Mouse (Mus musculus) embryonic facial prominence, embryonic 15.5 days (tissue): ENCODE data around the gene Dip2a. TPM values are rescaled to one million over a fixed set of nuclear protein-coding genes. Genes with fewer than 3 reads are reported as not detected.

Experiments
- ATAC-seq: fragments of 200-750 bp; cut with Nextera tagmentation; 2 replicates; pipeline ENCODE4 v1.8.0; 2017; ENCODE audit warnings: low read depth, moderate TSS enrichment; ENCODE audit not compliant: insufficient number of reproducible peaks, low FRiP score, low TSS enrichment
- H3K27ac ChIP-seq: fragments of 300-500 bp; sonication (generic); replicated peaks from 2 replicates; pipeline ENCODE4 v1.5.1; 2015; ENCODE audit warnings: mild to moderate bottlenecking, inconsistent platforms
- H3K27me3 ChIP-seq: fragments of 300-500 bp; sonication (generic); 2 replicates; pipeline ENCODE4 v1.6.1; 2015; ENCODE audit warnings: inconsistent platforms
- H3K36me3 ChIP-seq: fragments of 300-500 bp; sonication (generic); 2 replicates; pipeline ENCODE4 v1.6.1; 2015; ENCODE audit warnings: mild to moderate bottlenecking, inconsistent platforms
- H3K4me1 ChIP-seq: fragments of 300-500 bp; sonication (generic); 2 replicates; pipeline ENCODE4 v1.6.1; 2015; ENCODE audit warnings: inconsistent platforms
- H3K4me2 ChIP-seq: fragments of 300-500 bp; sonication (generic); replicated peaks from 2 replicates; pipeline ENCODE4 v1.6.1; 2015; ENCODE audit warnings: mild to moderate bottlenecking, inconsistent platforms
- H3K4me3 ChIP-seq: fragments of 300-500 bp; sonication (generic); replicated peaks from 2 replicates; pipeline ENCODE4 v1.5.1; 2015; ENCODE audit warnings: mild to moderate bottlenecking, inconsistent platforms
- H3K9ac ChIP-seq: fragments of 300-500 bp; sonication (generic); 2 replicates; pipeline ENCODE4 v1.6.1; 2015; ENCODE audit warnings: inconsistent platforms
- H3K9me3 ChIP-seq: fragments of 300-500 bp; sonication (generic); replicated peaks from 2 replicates; pipeline ENCODE4 v1.6.1; 2016; ENCODE audit warnings: inconsistent platforms
- WGBS: fragments of 180-500 bp; shearing (Covaris S2); methylation state at CpG from one replicate; pipeline ENCODE4 v1.1.7; 2015; 5-methylcytosine and 5-hydroxymethylcytosine counted together
- polyA plus RNA-seq: library from polyadenylated mRNA; unstranded; fragments of >200 nt; fragmentation: Nextera tagmentation; extraction: Ambion mirVana; gene quantifications from 2 replicates; pipeline ENCODE4 v1.2.1, GENCODE M21; 2015

Gene Dip2a
- polyA plus RNA-seq, 1 experiment from 2014 or later = 13.5 TPM

- 33% methylated on average over 21 of the region's 21 CpGs for WGBS
- Histone ChIP-seq H3K4me3 (no peak overlapping the region), H3K4me1 (peaks cover 9% of the 10 kb centered on the region; the same call in 1 of the 2 replicates), H3K27ac (0 out of 2 replicates have a peak overlapping the region, but pooled peaks have one; percentile 14), H3K4me2 (no peak overlapping the region), H3K27me3 (no peaks in the 10 kb centered on the region), H3K9ac (no peak overlapping the region), H3K36me3 (no peaks in the 10 kb centered on the region), H3K9me3 (no peaks in the 10 kb centered on the region)
- peak; percentile 39; the same call in 1 of the 2 replicates for ATAC-seq
These were observed 97.0 kb downstream of the Dip2a start for GRCm38 (mm10) chr10:76247960-76248646.

GRCm38 (mm10) chr10:76246601-76247000 is 98.5 kb downstream of the Dip2a start:
- Histone ChIP-seq H3K4me3 (no peak overlapping the region), H3K27ac (no peak overlapping the region), H3K36me3 (no peaks in the 10 kb centered on the region), H3K4me2 (no peak overlapping the region), H3K4me1 (peaks cover 9% of the 10 kb centered on the region; the same call in 1 of the 2 replicates), H3K27me3 (no peaks in the 10 kb centered on the region), H3K9me3 (no peaks in the 10 kb centered on the region), H3K9ac (no peak overlapping the region)
- no peak for ATAC-seq
- 52% methylated on average over 4 of the region's 4 CpGs for WGBS

- no peak overlapping the region for H3K27ac ChIP-seq
- H3K9ac ChIP-seq = no peak overlapping the region
- peaks cover 9% of the 10 kb centered on the region; the same call in 1 of the 2 replicates for H3K4me1 ChIP-seq
- ATAC-seq = no peak
- WGBS = 71% methylated on average over 2 of the region's 2 CpGs
- H3K4me2 ChIP-seq = no peak overlapping the region
- H3K27me3 ChIP-seq = no peaks in the 10 kb centered on the region
- no peaks in the 10 kb centered on the region for H3K36me3 ChIP-seq
- no peak overlapping the region for H3K4me3 ChIP-seq
- no peaks in the 10 kb centered on the region for H3K9me3 ChIP-seq
These were observed 100.0 kb downstream of the Dip2a start for GRCm38 (mm10) chr10:76245106-76245505.

GRCm38 (mm10) chr10:76239401-76239800 is 105.7 kb downstream of the Dip2a start:
- H3K4me1 ChIP-seq = peaks cover 9% of the 10 kb centered on the region; the same call in 1 of the 2 replicates
- H3K4me2 ChIP-seq = no peak overlapping the region
- H3K27me3 ChIP-seq = no peaks in the 10 kb centered on the region
- no peaks in the 10 kb centered on the region for H3K36me3 ChIP-seq
- no peak overlapping the region for H3K27ac ChIP-seq
- 53% methylated on average over 4 of the region's 4 CpGs for WGBS
- H3K9me3 ChIP-seq = no peaks in the 10 kb centered on the region
- no peak for ATAC-seq
- no peak overlapping the region for H3K4me3 ChIP-seq
- no peak overlapping the region for H3K9ac ChIP-seq

GRCm38 (mm10) chr10:76237341-76238225 is 107.5 kb downstream of the Dip2a start, which contains the start of gene Prmt2:
TSS of gene Prmt2 (minus strand) at chr10:76237865.
- Histone ChIP-seq H3K4me2 (peak within 1 kb of the TSS; percentile 70), H3K27me3 (no peaks in the 10 kb centered on the region), H3K4me1 (peaks cover 9% of the 10 kb centered on the region; the same call in 1 of the 2 replicates), H3K9me3 (no peaks in the 10 kb centered on the region), H3K36me3 (no peaks in the 10 kb centered on the region), H3K4me3 (peak within 1 kb of the TSS; percentile 70), H3K9ac (peak within 1 kb of the TSS; percentile 45), H3K27ac (peak within 1 kb of the TSS; percentile 90)
- peak; percentile 95 for ATAC-seq
- WGBS = under 1% methylated on average over 47 of the region's 47 CpGs

- ATAC-seq = no peak
- H3K36me3 ChIP-seq = 0 out of 2 replicates have a peak, but pooled peaks cover 2% of the 10 kb centered on the region
- H3K4me2 ChIP-seq = no peak overlapping the region
- no peaks in the 10 kb centered on the region for H3K4me1 ChIP-seq
- 77% methylated on average over 1 of the region's 1 CpGs for WGBS
- no peak overlapping the region for H3K9ac ChIP-seq
- no peak overlapping the region for H3K27ac ChIP-seq
- H3K9me3 ChIP-seq = no peaks in the 10 kb centered on the region
- H3K4me3 ChIP-seq = no peak overlapping the region
- H3K27me3 ChIP-seq = no peaks in the 10 kb centered on the region
These were observed 115.5 kb downstream of the Dip2a start for GRCm38 (mm10) chr10:76229627-76230026.

GRCm38 (mm10) chr10:76225944-76226343 is 119.1 kb downstream of the Dip2a start:
- no peaks in the 10 kb centered on the region for H3K4me1 ChIP-seq
- no peaks in the 10 kb centered on the region for H3K27me3 ChIP-seq
- H3K9ac ChIP-seq = no peak overlapping the region
- 91% methylated on average over 11 of the region's 11 CpGs for WGBS
- no peak overlapping the region for H3K4me2 ChIP-seq
- peaks cover 36% of the 10 kb centered on the region for H3K36me3 ChIP-seq
- no peak overlapping the region for H3K27ac ChIP-seq
- no peak for ATAC-seq
- H3K9me3 ChIP-seq = no peaks in the 10 kb centered on the region
- no peak overlapping the region for H3K4me3 ChIP-seq

GRCm38 (mm10) chr10:76218240-76218639 is 126.9 kb downstream of the Dip2a start:
- ATAC-seq = no peak
- Histone ChIP-seq H3K9me3 (peaks cover 6% of the 10 kb centered on the region; the same call in 1 of the 2 replicates), H3K4me2 (no peak overlapping the region), H3K27me3 (no peaks in the 10 kb centered on the region), H3K9ac (no peak overlapping the region), H3K27ac (no peak overlapping the region), H3K4me3 (no peak overlapping the region), H3K4me1 (no peaks in the 10 kb centered on the region), H3K36me3 (peaks cover 91% of the 10 kb centered on the region)
- WGBS = 80% methylated on average over 9 of the region's 9 CpGs

GRCm38 (mm10) chr10:76217056-76217455 is 128.0 kb downstream of the Dip2a start:
- Histone ChIP-seq H3K27me3 (no peaks in the 10 kb centered on the region), H3K9me3 (peaks cover 6% of the 10 kb centered on the region; the same call in 1 of the 2 replicates), H3K9ac (no peak overlapping the region), H3K4me1 (no peaks in the 10 kb centered on the region), H3K4me2 (no peak overlapping the region), H3K27ac (no peak overlapping the region), H3K36me3 (peaks cover 90% of the 10 kb centered on the region), H3K4me3 (no peak overlapping the region)
- WGBS = 95% methylated on average over 17 of the region's 17 CpGs
- no peak for ATAC-seq

GRCm38 (mm10) chr10:76214161-76214560 is 130.9 kb downstream of the Dip2a start:
- H3K36me3 ChIP-seq = peaks cover 82% of the 10 kb centered on the region
- H3K9ac ChIP-seq = no peak overlapping the region
- H3K27me3 ChIP-seq = no peaks in the 10 kb centered on the region
- H3K9me3 ChIP-seq = peaks cover 6% of the 10 kb centered on the region; the same call in 1 of the 2 replicates
- no peaks in the 10 kb centered on the region for H3K4me1 ChIP-seq
- WGBS = 93% methylated on average over 4 of the region's 4 CpGs
- no peak for ATAC-seq
- H3K4me3 ChIP-seq = no peak overlapping the region
- no peak overlapping the region for H3K27ac ChIP-seq
- no peak overlapping the region for H3K4me2 ChIP-seq

GRCm38 (mm10) chr10:76212121-76212520 is 133.0 kb downstream of the Dip2a start:
- Histone ChIP-seq H3K27ac (no peak overlapping the region), H3K4me1 (no peaks in the 10 kb centered on the region), H3K36me3 (peaks cover 86% of the 10 kb centered on the region), H3K9me3 (peaks cover 6% of the 10 kb centered on the region; the same call in 1 of the 2 replicates), H3K9ac (no peak overlapping the region), H3K27me3 (no peaks in the 10 kb centered on the region), H3K4me2 (no peak overlapping the region), H3K4me3 (no peak overlapping the region)
- 92% methylated on average over 6 of the region's 6 CpGs for WGBS
- ATAC-seq = no peak
